Mouse (Mus musculus) MEL (cell line): ENCODE data around the gene N4bp1.

ENCODE experiments used
- BHLHE40 ChIP-seq: IDR thresholded peaks from 2 replicates; pipeline ENCODE4 v1.6.1; 2012; ENCODE audit warnings: low read depth, mild to moderate bottlenecking, inconsistent platforms, low read length, improper control_type of control experiment, borderline replicate concordance
- CHD2 ChIP-seq: IDR thresholded peaks from 2 replicates; pipeline ENCODE4 v1.6.1; 2011; ENCODE audit warnings: low read length, improper control_type of control experiment
- CTCF ChIP-seq, 3 experiments: IDR thresholded peaks in 2 of 3; conservative IDR thresholded peaks in 1 of 3; 2 replicates each; pipeline ENCODE4 v1.5.1; 2011 to 2012; ENCODE audit warnings: low read length in 3 of 3, low read depth in 2 of 3, mild to moderate bottlenecking in 2 of 3, improper control_type of control experiment in 1 of 3, inconsistent platforms in 1 of 3, mixed read lengths in 1 of 3, moderate library complexity in 1 of 3; ENCODE audit not compliant: control insufficient read depth in 1 of 3, insufficient read depth in 1 of 3, poor library complexity in 1 of 3, severe bottlenecking in 1 of 3
- EP300 ChIP-seq, 2 experiments: IDR thresholded peaks; 2 replicates each; pipeline ENCODE4 v1.6.1; 2011; ENCODE audit warnings: improper control_type of control experiment in 2 of 2, low read length in 2 of 2, low read depth in 1 of 2, mild to moderate bottlenecking in 1 of 2
- MXI1 ChIP-seq: IDR thresholded peaks from 2 replicates; pipeline ENCODE4 v1.6.1; 2011; ENCODE audit warnings: mild to moderate bottlenecking, low read depth, low read length, improper control_type of control experiment
- POLR2A ChIP-seq, 2 experiments: IDR thresholded peaks; 2 replicates each; pipeline ENCODE4 v1.6.1; 2011 to 2012; ENCODE audit warnings: low read length in 2 of 2, mild to moderate bottlenecking in 2 of 2, control low read depth in 1 of 2, improper control_type of control experiment in 1 of 2, low read depth in 1 of 2, moderate library complexity in 1 of 2; ENCODE audit not compliant: control insufficient read depth in 1 of 2, insufficient read depth in 1 of 2, poor library complexity in 1 of 2
- POLR2AphosphoS2 ChIP-seq: IDR thresholded peaks from 2 replicates; pipeline ENCODE4 v1.6.1; 2011; ENCODE audit warnings: low read length, improper control_type of control experiment
- POLR2AphosphoS5 ChIP-seq: IDR thresholded peaks from 2 replicates; pipeline ENCODE4 v1.6.1; 2012; ENCODE audit warnings: low read depth, borderline replicate concordance, mild to moderate bottlenecking, inconsistent platforms, low read length, moderate library complexity, mixed read lengths
- RAD21 ChIP-seq: IDR thresholded peaks from 2 replicates; pipeline ENCODE4 v1.6.1; 2011; ENCODE audit warnings: mild to moderate bottlenecking, low read depth, low read length, improper control_type of control experiment
- SIN3A ChIP-seq: IDR thresholded peaks from 2 replicates; pipeline ENCODE4 v1.6.1; 2012; ENCODE audit warnings: low read length, improper control_type of control experiment, inconsistent platforms
- SMC3 ChIP-seq: IDR thresholded peaks from 2 replicates; pipeline ENCODE4 v1.6.1; 2011; ENCODE audit warnings: low read depth, low read length, improper control_type of control experiment
- TAL1 ChIP-seq: IDR thresholded peaks from 2 replicates; pipeline ENCODE4 v1.6.1; 2012; ENCODE audit warnings: mild to moderate bottlenecking, inconsistent platforms, low read length, moderate library complexity, mixed read lengths
- TBP ChIP-seq: IDR thresholded peaks from 2 replicates; pipeline ENCODE4 v1.8.0; 2011; ENCODE audit warnings: low read depth, low read length, improper control_type of control experiment
- USF2 ChIP-seq, 2 experiments: IDR thresholded peaks; 2 replicates each; pipeline ENCODE4 v1.6.1; 2011 to 2012; ENCODE audit warnings: improper control_type of control experiment in 2 of 2, low read length in 2 of 2, borderline replicate concordance in 1 of 2, inconsistent platforms in 1 of 2, low read depth in 1 of 2, mild to moderate bottlenecking in 1 of 2; ENCODE audit not compliant: insufficient read depth in 1 of 2

DNA sequence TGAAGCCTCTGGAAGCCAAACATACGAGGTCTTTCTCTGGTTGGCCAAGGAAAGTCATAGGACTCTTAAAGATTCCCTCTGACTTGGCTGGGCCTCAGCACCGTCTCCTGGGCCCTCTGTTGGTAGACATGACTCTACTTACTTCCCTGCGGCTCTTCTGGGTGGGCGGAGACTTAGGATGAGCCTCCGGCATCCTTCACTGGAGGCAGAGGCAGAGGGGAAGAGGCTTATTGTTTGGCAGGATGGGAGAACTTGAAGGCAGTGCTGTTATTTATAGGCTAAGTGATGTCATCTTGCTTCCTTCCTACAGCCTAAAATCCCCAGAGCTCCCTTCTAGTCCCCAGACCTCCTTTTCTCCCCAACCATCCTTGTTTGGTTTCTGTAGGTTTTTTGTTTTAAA, 98.6 kb downstream of the N4bp1 start:
- no peak for TF ChIP-seq POLR2AphosphoS2
- no peak for TF ChIP-seq SIN3A
- TF ChIP-seq USF2 (IDR thresholded peaks at IDR 0.05; ENCODE audit: borderline replicate concordance in 1 of 2, insufficient read depth in 1 of 2, low read depth in 1 of 2, low read length in 2 of 2) = no peak
- no peak for TF ChIP-seq CTCF (IDR thresholded peaks at IDR 0.05 in 2 of 3, conservative IDR thresholded peaks at IDR 0.05 in 1 of 3; ENCODE audit: control insufficient read depth in 1 of 3, insufficient read depth in 1 of 3, low read depth in 2 of 3, low read length in 3 of 3, poor library complexity in 1 of 3, severe bottlenecking in 1 of 3)
- TF ChIP-seq TAL1 = no peak
- no peak for TF ChIP-seq POLR2A (IDR thresholded peaks at IDR 0.05; ENCODE audit: control insufficient read depth in 1 of 2, insufficient read depth in 1 of 2, low read depth in 1 of 2, low read length in 2 of 2, poor library complexity in 1 of 2)
- TF ChIP-seq EP300 (IDR thresholded peaks at IDR 0.05; ENCODE audit: low read depth in 1 of 2, low read length in 2 of 2) = no peak
- TF ChIP-seq RAD21 = no peak
- no peak for TF ChIP-seq BHLHE40
- TF ChIP-seq MXI1 = no peak
- no peak for TF ChIP-seq CHD2
- TF ChIP-seq POLR2AphosphoS5 = no peak
- TF ChIP-seq SMC3 = no peak
- no peak for TF ChIP-seq TBP
